Mouse (Mus musculus) limb, embryonic 14.5 days (tissue): Measurements from ENCODE around the gene Hunk. TPM values are rescaled to one million over a fixed set of nuclear protein-coding genes. Genes with fewer than 3 reads are reported as not detected.

Experiments used
- ATAC-seq: fragments of 200-750 bp; cut with Nextera tagmentation; 2 replicates; pipeline ENCODE4 v1.8.0; 2017; ENCODE audit warnings: low read depth, moderate number of reproducible peaks, moderate TSS enrichment; ENCODE audit not compliant: low FRiP score
- DNase-seq: peaks from one replicate; pipeline ENCODE4 v3.0.0-alpha.2; 2015; ENCODE audit warnings: low spot score
- H3K27ac ChIP-seq: fragments of 300-500 bp; sonication (generic); replicated peaks from 2 replicates; pipeline ENCODE4 v1.5.1; 2014; ENCODE audit warnings: low read depth, mild to moderate bottlenecking, low read length, moderate library complexity, mixed read lengths
- H3K27me3 ChIP-seq: fragments of 300-500 bp; sonication (generic); 2 replicates; pipeline ENCODE4 v1.6.1; 2014; ENCODE audit warnings: low read length, mixed read lengths; ENCODE audit not compliant: control insufficient read depth, insufficient read depth
- H3K36me3 ChIP-seq: fragments of 300-500 bp; sonication (generic); 2 replicates; pipeline ENCODE4 v1.6.1; 2014; ENCODE audit warnings: mild to moderate bottlenecking, low read length, moderate library complexity, mixed read lengths; ENCODE audit not compliant: control insufficient read depth, insufficient read depth
- H3K4me1 ChIP-seq: fragments of 300-500 bp; sonication (generic); 2 replicates; pipeline ENCODE4 v1.6.1; 2014; ENCODE audit warnings: antibody characterized with exemption, low read length, mixed read lengths; ENCODE audit not compliant: control insufficient read depth, insufficient read depth
- H3K4me2 ChIP-seq: fragments of 300-500 bp; sonication (generic); replicated peaks from 2 replicates; pipeline ENCODE4 v1.6.1; 2014; ENCODE audit warnings: low read depth, mild to moderate bottlenecking, low read length, moderate library complexity; ENCODE audit not compliant: severe bottlenecking
- H3K4me3 ChIP-seq: fragments of 300-500 bp; sonication (generic); replicated peaks from 2 replicates; pipeline ENCODE4 v1.5.1; 2014; ENCODE audit warnings: low read length
- H3K9ac ChIP-seq: fragments of 300-500 bp; sonication (generic); 2 replicates; pipeline ENCODE4 v1.6.1; 2014; ENCODE audit warnings: mild to moderate bottlenecking, low read depth, low read length, moderate library complexity; ENCODE audit not compliant: severe bottlenecking
- H3K9me3 ChIP-seq: fragments of 300-500 bp; sonication (generic); 2 replicates; pipeline ENCODE4 v1.6.1; 2016; ENCODE audit warnings: low read length; ENCODE audit not compliant: control insufficient read depth
- POLR2A ChIP-seq: fragments of 200-500 bp; IDR thresholded peaks from 2 replicates; pipeline ENCODE4 v1.8.0; 2012; ENCODE audit warnings: inconsistent platforms, mild to moderate bottlenecking, moderate library complexity, borderline replicate concordance; ENCODE audit not compliant: insufficient read depth, insufficient read length; ENCODE audit errors: extremely low read depth
- WGBS: fragments of 180-500 bp; shearing (Covaris S2); extraction: QIAGEN DNeasy Blood & Tissue Kit; methylation state at CpG from one replicate; pipeline ENCODE4 v1.1.7; 2014; 5-methylcytosine and 5-hydroxymethylcytosine counted together
- polyA plus RNA-seq, 2 experiments: library from polyadenylated mRNA; depleted of rRNA in 1 of 2; stranded (reverse) in 1 of 2; unstranded in 1 of 2; fragments of >200 nt; fragmentation: Nextera tagmentation in 1 of 2; extraction: Ambion mirVana in 1 of 2; gene quantifications; 2 replicates each; pipeline versions ENCODE4 v1.2.1 to v1.2.3; 2012 to 2014

The Hunk gene
- polyA plus RNA-seq, 2 experiments, result 14.1 to 19.9 TPM

DNA sequence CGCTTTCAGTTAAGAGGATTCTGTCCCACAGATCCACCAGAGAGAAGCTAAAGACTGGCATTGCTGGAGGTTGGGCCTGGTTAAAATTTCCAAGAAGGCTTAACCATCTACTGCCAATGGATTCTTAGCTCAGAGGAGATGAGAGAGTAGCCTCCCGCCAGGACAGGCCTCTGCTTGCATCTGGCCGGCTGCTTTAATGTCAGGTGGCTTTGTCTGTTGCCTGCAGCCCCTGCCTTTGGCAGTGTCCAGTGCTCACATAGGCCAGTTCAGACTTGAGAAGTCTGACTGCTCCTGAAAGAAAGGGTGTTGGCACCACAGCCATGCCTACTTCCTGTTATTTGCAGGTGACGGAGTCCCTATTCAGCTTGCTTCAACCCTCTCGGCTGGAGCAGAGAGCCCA lies 82.5 kb downstream of the Hunk start:
- H3K27me3 ChIP-seq, result no peaks in the 10 kb centered on the region
- ATAC-seq (no peak), DNase-seq (no peak)
- no peak overlapping the region for H3K27ac ChIP-seq
- no peaks in the 10 kb centered on the region for H3K4me1 ChIP-seq
- WGBS, result 77% methylated on average over 5 of the region's 5 CpGs
- TF ChIP-seq POLR2A, result no peak
- no peak overlapping the region for H3K4me2 ChIP-seq
- no peak overlapping the region for H3K4me3 ChIP-seq
- 0 out of 2 replicates have a peak, but pooled peaks cover 4% of the 10 kb centered on the region for H3K9me3 ChIP-seq
- H3K9ac ChIP-seq, result no peak overlapping the region
- peaks cover 66% of the 10 kb centered on the region for H3K36me3 ChIP-seq

DNA sequence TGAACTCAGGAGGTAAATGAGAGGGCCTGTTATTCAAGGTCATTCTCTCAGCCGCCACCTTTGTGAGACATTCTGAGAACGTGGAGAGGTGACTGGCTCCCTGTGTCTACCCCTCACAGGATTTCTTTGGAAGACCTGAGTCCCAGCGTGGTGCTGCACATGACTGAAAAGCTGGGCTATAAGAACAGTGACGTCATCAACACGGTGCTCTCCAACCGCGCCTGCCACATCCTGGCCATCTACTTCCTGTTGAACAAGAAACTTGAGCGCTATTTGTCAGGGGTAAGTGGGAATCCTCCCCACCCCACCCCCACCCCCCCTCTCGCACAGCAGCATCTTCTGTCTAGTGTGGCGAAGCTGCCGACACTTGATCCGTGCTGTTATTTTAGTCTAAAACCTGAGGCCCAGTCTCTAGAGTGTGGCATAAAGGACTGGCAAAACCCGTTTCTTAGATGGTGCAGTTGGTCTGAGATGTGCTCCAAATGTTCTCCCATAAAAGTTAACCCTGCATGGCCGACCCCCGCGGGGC lies 90.0 kb downstream of the Hunk start:
- Histone ChIP-seq H3K27ac (no peak overlapping the region), H3K9me3 (peaks cover 4% of the 10 kb centered on the region; the same call in 1 of the 2 replicates), H3K36me3 (peaks cover 73% of the 10 kb centered on the region), H3K4me3 (no peak overlapping the region), H3K4me1 (no peaks in the 10 kb centered on the region), H3K4me2 (no peak overlapping the region), H3K27me3 (no peaks in the 10 kb centered on the region), H3K9ac (no peak overlapping the region)
- TF ChIP-seq POLR2A, result no peak
- 89% methylated on average over 16 of the region's 16 CpGs for WGBS
- DNase-seq (no peak), ATAC-seq (no peak)

DNA sequence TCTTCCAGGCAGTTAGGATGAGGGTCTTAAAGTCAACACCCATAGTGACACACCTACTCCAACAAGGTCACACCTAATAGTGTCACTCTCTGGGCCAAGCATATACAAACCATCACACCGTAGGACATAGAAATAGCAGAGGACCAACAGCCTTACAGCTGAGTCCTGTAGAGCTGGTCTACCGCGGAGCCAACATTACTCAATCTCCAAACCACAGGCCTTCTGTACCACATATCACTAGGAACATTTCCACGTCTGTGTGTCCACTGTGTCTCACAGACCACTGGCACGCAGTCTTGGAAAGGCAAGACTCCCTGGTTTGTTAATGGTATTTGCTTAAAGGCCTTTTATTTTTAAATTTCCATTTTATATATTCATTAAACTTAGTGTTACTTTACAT lies 95.8 kb downstream of the Hunk start:
- no peak overlapping the region for H3K4me2 ChIP-seq
- H3K9me3 ChIP-seq, result no peaks in the 10 kb centered on the region
- no peak for ATAC-seq
- TF ChIP-seq POLR2A, result no peak
- H3K4me3 ChIP-seq, result no peak overlapping the region
- H3K27ac ChIP-seq, result no peak overlapping the region
- H3K36me3 ChIP-seq, result peaks cover 81% of the 10 kb centered on the region
- H3K9ac ChIP-seq, result no peak overlapping the region
- H3K27me3 ChIP-seq, result no peaks in the 10 kb centered on the region
- no peaks in the 10 kb centered on the region for H3K4me1 ChIP-seq
- WGBS, result 95% methylated on average over 5 of the region's 5 CpGs
- DNase-seq, result no peak

DNA sequence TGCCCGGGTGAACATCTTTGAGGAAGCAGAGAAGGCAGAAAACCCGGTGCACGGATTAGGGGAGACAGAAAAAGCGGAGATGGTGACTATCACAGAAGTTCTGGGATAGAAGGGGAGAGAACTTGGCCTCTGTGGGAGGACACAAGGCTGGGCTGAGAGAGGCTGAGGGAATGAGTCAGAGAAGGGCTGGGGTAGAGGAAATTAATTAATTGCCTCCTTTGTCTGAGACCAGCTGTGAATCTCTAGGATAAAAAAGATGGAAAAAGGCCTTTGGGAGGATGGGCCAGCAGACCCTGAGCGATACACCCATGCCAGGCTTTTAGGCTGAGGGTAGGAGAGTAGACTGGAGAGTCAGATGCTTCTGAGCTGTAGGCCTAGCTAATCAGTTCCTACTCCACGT lies 97.5 kb downstream of the Hunk start:
- H3K27ac ChIP-seq, result no peak overlapping the region
- no peak overlapping the region for H3K4me2 ChIP-seq
- peaks cover 75% of the 10 kb centered on the region for H3K36me3 ChIP-seq
- no peak overlapping the region for H3K4me3 ChIP-seq
- H3K4me1 ChIP-seq, result no peaks in the 10 kb centered on the region
- TF ChIP-seq POLR2A, result no peak
- DNase-seq (no peak), ATAC-seq (no peak)
- no peaks in the 10 kb centered on the region for H3K27me3 ChIP-seq
- H3K9me3 ChIP-seq, result no peaks in the 10 kb centered on the region
- no peak overlapping the region for H3K9ac ChIP-seq
- 88% methylated on average over 6 of the region's 6 CpGs for WGBS

DNA sequence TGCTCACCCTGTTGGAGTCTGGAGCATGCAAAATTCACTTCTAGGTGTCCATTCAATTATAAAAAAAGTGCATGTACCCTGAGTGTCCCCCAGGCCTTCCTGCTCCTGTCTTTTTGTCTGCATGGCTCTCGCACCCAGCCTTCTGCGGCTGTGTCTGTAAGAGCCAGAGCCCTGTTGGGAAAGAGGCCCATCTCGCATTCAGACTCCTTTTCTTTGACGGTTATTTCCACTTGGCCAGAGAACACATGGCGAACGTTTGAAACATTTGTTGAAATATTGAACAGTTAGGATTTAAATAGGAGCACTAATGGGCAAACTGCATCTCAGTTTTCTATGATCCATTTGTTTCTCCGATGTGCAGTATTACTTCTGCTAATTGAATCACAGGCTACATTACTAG lies 99.3 kb downstream of the Hunk start:
- Histone ChIP-seq H3K4me1 (peaks cover 3% of the 10 kb centered on the region; the same call in 1 of the 2 replicates), H3K9ac (no peak overlapping the region), H3K4me3 (no peak overlapping the region), H3K36me3 (peaks cover 77% of the 10 kb centered on the region), H3K27ac (no peak overlapping the region), H3K27me3 (no peaks in the 10 kb centered on the region), H3K4me2 (no peak overlapping the region), H3K9me3 (no peaks in the 10 kb centered on the region)
- no peak for ATAC-seq
- no peak for DNase-seq
- no peak for TF ChIP-seq POLR2A
- 96% methylated on average over 7 of the region's 7 CpGs for WGBS

DNA sequence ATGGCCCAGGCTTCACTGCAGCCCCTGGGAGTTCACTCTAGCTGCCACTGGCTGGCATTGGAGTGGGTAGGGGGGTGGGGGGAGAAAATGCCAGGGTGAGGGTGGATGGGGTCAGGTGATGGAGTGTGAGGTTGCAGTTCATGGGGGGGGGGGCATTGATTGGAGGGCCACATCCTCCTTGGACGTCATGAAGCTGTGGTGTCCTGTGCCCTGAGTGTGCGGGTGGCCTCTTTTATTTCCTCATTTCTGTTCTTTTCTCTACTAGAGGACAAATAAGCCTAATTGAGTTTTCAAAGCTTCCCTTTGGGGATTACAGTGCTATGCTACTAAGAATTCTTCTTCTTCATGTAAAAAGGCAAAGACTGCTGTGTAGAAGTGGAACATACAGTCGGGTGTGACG lies 99.8 kb downstream of the Hunk start:
- Histone ChIP-seq H3K27me3 (no peaks in the 10 kb centered on the region), H3K9me3 (no peaks in the 10 kb centered on the region), H3K9ac (no peak overlapping the region), H3K27ac (no peak overlapping the region), H3K4me3 (no peak overlapping the region), H3K4me2 (no peak overlapping the region), H3K4me1 (peaks cover 4% of the 10 kb centered on the region; the same call in 1 of the 2 replicates), H3K36me3 (peaks cover 75% of the 10 kb centered on the region)
- no peak for TF ChIP-seq POLR2A
- no peak for ATAC-seq
- DNase-seq, result no peak
- 93% methylated on average over 4 of the region's 4 CpGs for WGBS
